Mouse (Mus musculus) heart, embryonic 10.5 days (tissue): ENCODE measurements around the gene Rgs3. TPM values are rescaled to one million over a fixed set of nuclear protein-coding genes. Genes with fewer than 3 reads are reported as not detected.

Experiments used
- DNase-seq: peaks from one replicate; pipeline ENCODE4 v3.0.0-alpha.2; 2017; ENCODE audit warnings: low spot score
- H3K27ac ChIP-seq: fragments of 300-500 bp; sonication (generic); 2 replicates; pipeline ENCODE4 v1.5.1; 2016; ENCODE audit warnings: mild to moderate bottlenecking
- H3K27me3 ChIP-seq: fragments of 300-500 bp; sonication (generic); 2 replicates; pipeline ENCODE4 v1.6.1; 2016; ENCODE audit warnings: mild to moderate bottlenecking; ENCODE audit not compliant: poor library complexity, insufficient read depth, severe bottlenecking
- H3K36me3 ChIP-seq: fragments of 300-500 bp; sonication (generic); 2 replicates; pipeline ENCODE4 v1.6.1; 2016; ENCODE audit warnings: mild to moderate bottlenecking, moderate library complexity
- H3K4me1 ChIP-seq: fragments of 300-500 bp; sonication (generic); 2 replicates; pipeline ENCODE4 v1.6.1; 2016; ENCODE audit warnings: mild to moderate bottlenecking
- H3K4me3 ChIP-seq: fragments of 300-500 bp; sonication (generic); 2 replicates; pipeline ENCODE4 v1.5.1; 2016; ENCODE audit warnings: mild to moderate bottlenecking, moderate library complexity
- H3K9me3 ChIP-seq: fragments of 300-500 bp; sonication (generic); 2 replicates; pipeline ENCODE4 v1.6.1; 2016; ENCODE audit warnings: mild to moderate bottlenecking, moderate library complexity
- WGBS: fragments of 180-500 bp; shearing (Covaris S2); methylation state at CpG from one replicate; pipeline ENCODE4 v1.1.7; 2016; 5-methylcytosine and 5-hydroxymethylcytosine counted together
- polyA plus RNA-seq: library from polyadenylated mRNA; unstranded; fragments of >200 nt; fragmentation: Nextera tagmentation; extraction: Ambion mirVana; gene quantifications from 2 replicates; pipeline ENCODE4 v1.2.1, GENCODE M21; 2016

Gene Rgs3
- polyA plus RNA-seq, 1 experiment from 2014 or later: 61.4 TPM

DNA sequence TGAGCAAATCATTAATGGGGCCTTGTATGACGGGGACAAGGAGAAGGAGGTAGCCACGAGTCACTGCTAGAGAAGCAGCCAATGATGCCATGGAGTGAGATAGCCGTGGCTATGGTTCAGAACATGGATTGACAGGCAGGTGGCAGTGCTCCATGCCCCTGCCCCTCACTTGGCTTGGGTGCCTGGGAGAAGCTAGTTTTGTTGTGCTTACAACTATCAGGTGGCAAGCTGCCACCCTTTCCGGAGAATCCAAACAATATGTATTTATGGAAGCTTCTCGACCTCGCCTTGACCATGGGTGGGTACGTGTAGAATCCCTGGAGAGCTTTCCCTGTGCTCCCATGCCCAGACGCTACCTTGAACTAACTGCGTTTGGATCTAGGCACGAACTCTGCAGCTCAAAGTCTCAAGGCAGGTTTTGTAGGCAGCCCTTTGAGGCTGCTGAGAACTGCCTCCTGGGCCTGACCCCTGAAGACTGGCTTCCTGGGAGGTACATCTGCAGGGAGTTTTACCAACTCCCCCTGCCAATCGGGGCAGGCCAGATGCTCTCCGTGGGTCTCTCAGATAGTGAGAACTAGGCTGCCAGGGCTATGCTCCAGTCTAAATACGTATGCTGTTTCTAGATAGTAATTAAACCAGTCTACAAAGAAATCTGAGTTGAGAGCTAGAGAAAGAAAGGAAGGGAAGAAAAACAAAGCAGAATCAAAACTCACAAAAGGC, 54.2 kb downstream of the Rgs3 start:
- 68% methylated on average over 13 of the region's 13 CpGs for WGBS
- Histone ChIP-seq H3K4me3 (no peak overlapping the region), H3K27me3 (peaks cover 88% of the 10 kb centered on the region), H3K4me1 (peaks cover 47% of the 10 kb centered on the region), H3K27ac (peak overlapping the region; percentile 31; the same call in 1 of the 2 replicates), H3K9me3 (no peaks in the 10 kb centered on the region), H3K36me3 (no peaks in the 10 kb centered on the region)
- no peak for DNase-seq

DNA sequence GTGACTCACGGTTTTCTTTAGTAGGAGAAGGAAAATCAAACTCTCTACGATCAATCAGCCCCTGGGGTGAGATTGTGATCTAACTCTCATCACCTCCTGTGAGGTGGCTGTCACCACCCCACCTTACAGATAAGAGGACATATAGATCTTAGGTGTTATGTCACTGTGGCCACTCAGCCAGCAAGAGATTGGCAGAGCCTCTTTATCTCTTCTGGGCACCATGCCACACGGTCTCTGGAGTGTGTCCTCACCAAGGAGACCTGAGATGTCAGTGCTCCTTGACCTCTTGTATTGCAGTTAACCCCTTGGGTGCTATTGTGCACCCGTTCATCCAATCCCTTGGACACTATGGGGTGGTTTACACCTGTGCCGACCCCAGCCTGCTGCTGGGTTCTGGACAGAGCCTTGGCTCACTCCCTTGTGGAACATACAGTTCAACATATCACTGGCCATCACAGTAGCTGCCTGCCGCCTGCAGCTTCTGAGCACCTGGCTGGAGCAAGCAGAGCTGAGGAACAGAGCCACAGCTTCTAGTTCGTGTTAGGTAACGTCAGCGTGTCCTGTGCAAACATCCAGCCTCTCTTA, 58.3 kb downstream of the Rgs3 start:
- Histone ChIP-seq H3K27ac (peak overlapping the region; percentile 85), H3K4me1 (peaks cover 51% of the 10 kb centered on the region), H3K4me3 (no peak overlapping the region), H3K36me3 (no peaks in the 10 kb centered on the region), H3K9me3 (no peaks in the 10 kb centered on the region), H3K27me3 (peaks cover 95% of the 10 kb centered on the region)
- 47% methylated on average over 9 of the region's 9 CpGs for WGBS
- DNase-seq: no peak

GRCm38 (mm10) chr4:62619232-62619964, 59.8 kb downstream of the Rgs3 start:
- Histone ChIP-seq H3K4me1 (peaks cover 47% of the 10 kb centered on the region), H3K36me3 (no peaks in the 10 kb centered on the region), H3K27me3 (peaks cover 94% of the 10 kb centered on the region), H3K4me3 (peak overlapping the region; percentile 52), H3K9me3 (no peaks in the 10 kb centered on the region), H3K27ac (peak overlapping the region; percentile 85)
- DNase-seq: no peak
- WGBS: 15% methylated on average over 16 of the region's 16 CpGs

DNA sequence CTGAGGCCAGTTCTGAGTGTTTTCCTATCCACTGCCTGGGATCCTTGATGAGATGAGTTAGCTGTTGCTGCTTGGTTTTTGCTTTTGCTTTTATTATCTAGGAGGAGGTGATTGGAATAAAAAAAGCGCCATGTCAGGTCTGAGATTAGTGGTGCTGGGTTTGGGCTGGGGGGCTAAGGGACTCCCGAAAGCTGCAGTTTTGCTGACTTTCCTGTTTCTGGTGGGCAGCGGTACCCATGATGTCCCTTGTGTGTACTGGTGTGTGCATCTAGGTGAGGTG, 60.3 kb downstream of the Rgs3 start:
- 64% methylated on average over 3 of the region's 3 CpGs for WGBS
- Histone ChIP-seq H3K36me3 (0 out of 2 replicates have a peak, but pooled peaks cover 3% of the 10 kb centered on the region), H3K27me3 (peaks cover 94% of the 10 kb centered on the region), H3K4me1 (peaks cover 48% of the 10 kb centered on the region), H3K9me3 (no peaks in the 10 kb centered on the region), H3K4me3 (peak overlapping the region; percentile 52), H3K27ac (peak overlapping the region; percentile 85)
- DNase-seq: no peak

DNA sequence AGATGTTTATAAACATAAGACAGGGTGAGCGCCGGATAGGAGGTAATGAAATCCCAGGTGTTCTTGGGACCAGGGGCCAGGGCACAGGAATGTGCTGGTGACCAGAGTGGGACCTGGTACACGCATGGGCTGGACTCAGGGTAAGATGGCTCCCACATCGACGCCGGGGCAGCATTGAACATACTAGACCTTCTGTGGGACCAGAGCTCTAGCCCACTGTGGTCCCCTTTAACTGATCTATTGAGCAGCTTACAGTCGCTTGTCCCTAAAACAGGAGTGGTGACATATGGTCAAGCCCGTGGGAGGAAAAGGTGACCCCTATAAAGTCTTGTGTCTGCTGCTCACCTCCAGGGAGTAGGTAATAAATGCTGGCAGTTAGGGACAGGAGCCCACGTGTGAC, 61.5 kb downstream of the Rgs3 start:
- WGBS: 76% methylated on average over 9 of the region's 9 CpGs
- Histone ChIP-seq H3K9me3 (no peaks in the 10 kb centered on the region), H3K4me1 (peaks cover 58% of the 10 kb centered on the region), H3K27me3 (peaks cover 93% of the 10 kb centered on the region), H3K4me3 (peak overlapping the region; percentile 52), H3K36me3 (0 out of 2 replicates have a peak, but pooled peaks cover 4% of the 10 kb centered on the region), H3K27ac (peak overlapping the region; percentile 79)
- DNase-seq: no peak

GRCm38 (mm10) chr4:62621880-62622675, 62.4 kb downstream of the Rgs3 start:
- peak overlapping the region; percentile 52 for H3K4me3 ChIP-seq
- peaks cover 93% of the 10 kb centered on the region for H3K27me3 ChIP-seq
- DNase-seq: no peak
- WGBS: 57% methylated on average over 14 of the region's 14 CpGs
- H3K27ac ChIP-seq: peak overlapping the region; percentile 79
- no peaks in the 10 kb centered on the region for H3K9me3 ChIP-seq
- 0 out of 2 replicates have a peak, but pooled peaks cover 4% of the 10 kb centered on the region for H3K36me3 ChIP-seq
- H3K4me1 ChIP-seq: peaks cover 68% of the 10 kb centered on the region

DNA sequence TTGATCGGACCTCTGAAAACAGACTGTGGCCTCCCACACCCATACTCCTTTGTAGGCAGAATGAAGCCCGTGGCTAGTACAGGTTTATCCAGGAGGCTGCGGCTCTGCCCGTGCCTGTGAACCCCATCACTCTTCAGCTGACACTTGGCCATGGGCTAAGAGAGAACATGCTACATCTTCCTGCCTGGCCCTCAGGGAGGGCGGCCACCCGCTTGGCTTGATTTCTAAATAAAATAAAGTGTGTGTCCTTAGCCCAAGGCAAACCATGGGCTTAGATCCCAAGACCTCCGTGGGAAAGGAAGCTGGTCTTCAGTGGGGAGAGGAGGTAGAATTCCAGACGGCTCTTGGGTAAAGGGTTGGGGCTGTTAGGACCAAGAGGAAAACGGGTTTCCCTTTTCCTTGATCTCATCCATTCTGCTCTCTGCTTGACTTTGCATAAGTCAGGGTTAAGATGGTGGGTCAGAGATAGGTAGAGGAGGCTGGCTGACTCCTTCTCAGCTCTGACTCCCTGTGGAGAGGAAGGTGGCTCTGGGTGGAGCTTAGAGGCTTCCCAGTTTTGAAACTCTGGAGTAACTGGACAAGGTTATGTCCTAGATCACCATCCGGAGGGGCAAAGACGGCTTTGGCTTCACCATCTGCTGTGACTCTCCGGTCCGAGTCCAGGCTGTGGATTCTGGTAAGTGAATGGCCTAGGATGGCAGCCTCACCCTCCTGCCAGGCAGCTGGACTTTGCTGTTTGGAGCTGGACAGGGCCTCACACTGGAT, 63.8 kb downstream of the Rgs3 start:
- 70% methylated on average over 13 of the region's 13 CpGs for WGBS

GRCm38 (mm10) chr4:62624679-62625450, 65.2 kb downstream of the Rgs3 start:
- DNase-seq: no peak
- Histone ChIP-seq H3K36me3 (peaks cover 4% of the 10 kb centered on the region; the same call in 1 of the 2 replicates), H3K27me3 (peaks cover 82% of the 10 kb centered on the region), H3K27ac (peak overlapping the region; percentile 75), H3K9me3 (no peaks in the 10 kb centered on the region), H3K4me1 (peaks cover 66% of the 10 kb centered on the region), H3K4me3 (no peak overlapping the region)
- WGBS: 55% methylated on average over 15 of the region's 15 CpGs

More for the DNA sequence above, 63.8 kb downstream of the Rgs3 start:
- peaks cover 4% of the 10 kb centered on the region; the same call in 1 of the 2 replicates for H3K36me3 ChIP-seq
- peak overlapping the region; percentile 52; the same call in 1 of the 2 replicates for H3K4me3 ChIP-seq
- H3K9me3 ChIP-seq: no peaks in the 10 kb centered on the region
- peaks cover 95% of the 10 kb centered on the region for H3K27me3 ChIP-seq
- peak overlapping the region; percentile 52 for H3K27ac ChIP-seq
- peaks cover 68% of the 10 kb centered on the region for H3K4me1 ChIP-seq
- DNase-seq: no peak

GRCm38 (mm10) chr4:62625451-62626061, 65.9 kb downstream of the Rgs3 start:
- 75% methylated on average over 19 of the region's 19 CpGs for whole genome bisulfite sequencing
- Histone ChIP-seq H3K9me3 (no peaks in the 10 kb centered on the region), H3K4me3 (no peak overlapping the region), H3K36me3 (peaks cover 4% of the 10 kb centered on the region; the same call in 1 of the 2 replicates), H3K27ac (peak overlapping the region; percentile 75), H3K4me1 (peaks cover 71% of the 10 kb centered on the region), H3K27me3 (peaks cover 78% of the 10 kb centered on the region)
- no peak for DNase-seq

- no peaks in the 10 kb centered on the region for H3K9me3 ChIP-seq
- no peak for DNase-seq
- peaks cover 4% of the 10 kb centered on the region; the same call in 1 of the 2 replicates for H3K36me3 ChIP-seq
- peaks cover 79% of the 10 kb centered on the region for H3K4me1 ChIP-seq
- H3K27me3 ChIP-seq: peaks cover 77% of the 10 kb centered on the region
- peak overlapping the region; percentile 62 for H3K27ac ChIP-seq
- no peak overlapping the region for H3K4me3 ChIP-seq
- WGBS: 48% methylated on average over 15 of the region's 15 CpGs
Observed at GRCm38 (mm10) chr4:62626228-62627026, 66.8 kb downstream of the Rgs3 start.
